Mouse (Mus musculus): ENCODE measurements around the gene Tmem62.
"Not testable (repeated sequence)": the region's sequence is repeated elsewhere in the genome, so short reads cannot be mapped to it uniquely, and the experiment has no call there.

The Tmem62 gene

GRCm38 (mm10) chr2:120998863-120999262 lies 22.0 kb downstream of the Tmem62 start:
- DNase-seq, result no peak

DNA sequence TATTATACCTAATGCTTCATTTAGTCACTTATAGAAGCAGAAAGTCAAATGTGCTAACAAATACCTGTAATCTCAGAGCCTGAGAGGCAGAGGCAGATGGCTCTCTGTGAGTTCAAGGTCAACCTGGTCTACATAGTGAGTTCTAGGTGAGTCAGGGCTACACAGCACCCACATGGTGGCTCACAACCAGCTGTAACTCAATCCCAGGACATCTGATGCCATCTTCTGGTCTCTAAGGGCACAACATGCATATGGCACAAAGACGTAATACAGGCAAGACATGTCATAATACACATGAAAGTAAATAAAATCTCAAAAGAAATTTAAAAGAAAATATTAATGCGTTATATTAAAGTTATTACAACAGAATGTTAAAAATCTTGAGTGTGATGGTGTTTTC lies 26.8 kb downstream of the Tmem62 start:
- DNase-seq, result no peak

DNA sequence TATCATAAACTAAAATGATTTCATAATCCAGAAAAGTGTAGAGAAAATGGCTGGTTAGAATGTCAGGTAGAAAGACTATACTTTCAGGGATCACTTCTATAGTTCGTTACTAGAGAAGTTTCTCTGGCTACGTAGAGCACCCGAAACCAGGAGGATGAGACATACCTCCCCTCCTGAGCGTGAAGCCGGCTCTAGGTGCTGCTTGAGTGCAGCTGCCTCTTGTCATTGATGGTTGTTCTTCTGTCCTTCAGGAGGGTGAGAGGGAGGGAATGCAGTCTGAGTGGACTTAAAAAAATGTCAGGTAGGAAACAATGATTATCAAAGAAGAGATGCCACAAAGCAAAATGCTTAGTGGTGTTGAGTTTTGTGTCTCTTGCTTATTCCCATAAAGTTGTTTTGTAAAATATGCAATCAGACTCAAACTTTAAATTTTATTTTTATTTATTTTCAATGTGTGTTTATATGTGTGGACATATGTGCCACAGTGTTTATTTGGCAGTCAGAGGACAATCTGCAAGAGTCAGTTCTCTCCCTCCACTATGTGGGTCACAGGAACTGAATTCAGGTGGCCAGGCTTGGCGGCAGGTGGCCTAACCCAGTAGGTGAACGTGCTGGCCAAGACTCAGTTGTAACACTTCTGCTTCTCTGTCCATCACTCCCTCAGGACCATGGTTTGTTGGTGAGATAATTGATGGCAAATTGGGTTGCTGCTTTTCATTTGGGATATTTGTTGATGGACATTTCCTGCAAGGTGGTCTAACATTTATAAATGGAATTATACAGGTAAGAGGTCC lies 27.4 kb downstream of the Tmem62 start:
- DNase-seq, result no peak

DNA sequence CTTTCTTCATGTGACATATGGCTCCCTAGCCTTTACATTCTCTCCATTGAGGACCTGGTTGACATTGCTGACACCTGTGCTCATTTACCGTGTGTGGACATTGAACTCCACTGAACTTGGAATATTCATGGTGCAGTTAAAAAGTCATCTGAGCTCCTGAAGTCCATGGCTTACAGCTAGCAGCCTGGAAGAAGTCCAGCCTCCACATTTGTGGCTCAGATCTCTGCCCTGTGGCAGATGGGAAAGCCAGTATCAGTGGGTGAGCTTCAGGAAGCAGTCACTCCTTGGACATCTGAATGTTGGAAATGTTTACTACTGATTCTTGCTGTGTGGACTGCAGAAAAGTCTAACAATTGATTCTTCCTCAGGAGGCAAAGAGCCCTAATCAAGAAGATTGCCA lies 30.2 kb downstream of the Tmem62 start:
- peak; percentile 29 to 43 for DNase-seq

DNA sequence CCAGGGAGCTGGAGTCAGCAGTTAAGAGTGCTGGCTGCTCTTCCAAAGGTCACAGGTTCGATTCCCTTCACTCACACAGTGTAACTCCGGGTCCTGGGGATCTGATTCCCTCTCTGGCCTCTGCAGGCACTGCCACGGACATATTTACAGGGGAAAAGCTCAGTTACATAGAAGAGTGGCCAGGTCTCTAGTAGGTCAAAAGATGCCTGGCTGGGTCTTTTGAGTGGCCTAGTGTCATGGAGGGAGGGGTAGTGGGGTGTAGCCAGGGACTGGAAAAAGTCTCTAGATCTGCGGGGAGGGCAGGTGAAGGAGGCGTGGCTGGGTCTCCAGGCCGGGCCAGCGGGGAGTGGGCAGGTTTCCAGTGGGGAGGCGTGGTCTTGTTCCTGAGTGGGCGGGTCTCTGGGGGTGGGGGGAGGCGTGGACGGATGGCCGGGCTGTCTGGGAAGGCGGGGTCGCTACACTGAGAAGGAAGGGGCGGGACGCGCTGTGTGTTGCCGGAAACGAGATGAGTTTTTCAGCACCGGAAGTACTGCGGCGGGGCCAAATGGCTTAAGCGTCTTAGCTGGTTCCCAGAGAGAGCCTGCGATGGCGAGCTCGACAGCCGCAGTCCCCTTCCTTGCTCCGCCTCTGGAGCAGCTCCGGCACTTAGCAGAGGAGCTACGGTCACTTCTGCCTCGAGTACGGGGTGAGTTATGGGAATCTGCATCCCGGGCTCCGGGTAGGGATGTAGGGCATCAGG lies 31.3 kb downstream of the Tmem62 start, which contains the start of gene Ccndbp1:
Ccndbp1 (plus strand) TSS at position 479 of the 739 bp plus-strand sequence.
- DNase-seq, result peak; percentile 97 to 98

DNA sequence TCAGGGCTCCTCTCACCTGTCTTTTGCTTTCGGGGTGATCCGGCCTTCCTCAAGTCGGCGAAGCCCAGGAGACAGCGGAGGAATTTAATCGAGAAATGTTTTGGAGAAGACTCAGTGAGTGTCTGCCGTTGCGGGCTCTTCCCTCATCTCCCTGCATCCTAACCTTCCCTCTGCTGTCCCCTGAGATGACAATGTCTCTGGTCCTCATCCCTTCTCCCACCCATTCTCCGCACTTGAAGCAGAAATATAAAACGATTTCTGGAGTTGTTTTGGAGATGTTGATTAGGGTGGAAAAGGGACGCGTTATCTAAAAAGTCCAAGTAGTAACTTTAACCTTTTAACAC lies 31.8 kb downstream of the Tmem62 start:
- DNase-seq, result no peak

DNA sequence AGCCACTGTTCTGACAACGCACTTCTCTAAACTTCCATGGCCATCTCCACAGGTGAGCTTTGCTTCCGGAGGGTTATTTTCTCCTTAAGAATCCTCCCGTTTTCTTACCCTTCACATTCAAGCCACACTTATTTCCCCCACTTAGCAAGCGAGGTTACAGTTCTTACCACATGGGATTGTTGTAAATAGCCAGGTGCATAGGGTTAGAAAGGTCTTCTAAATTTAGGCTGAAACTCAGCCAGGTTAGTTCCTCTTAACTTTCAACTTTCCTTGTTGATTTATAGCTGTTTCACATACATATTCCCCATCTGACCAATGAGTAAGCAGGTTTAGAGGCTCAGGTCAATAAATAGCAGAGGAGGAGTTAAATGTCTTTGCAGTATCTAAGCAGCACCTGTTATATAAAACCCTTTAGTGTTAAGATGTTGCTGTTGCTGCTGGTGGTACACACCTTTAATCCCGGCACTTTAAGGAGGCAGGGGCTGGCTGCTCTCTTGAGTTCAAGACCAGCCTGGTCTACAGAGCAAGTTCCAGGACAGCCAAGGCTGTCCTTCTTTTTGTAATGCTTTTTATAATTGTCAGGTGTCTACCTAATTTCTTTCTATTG lies 32.4 kb downstream of the Tmem62 start:
- no peak for DNase-seq

DNA sequence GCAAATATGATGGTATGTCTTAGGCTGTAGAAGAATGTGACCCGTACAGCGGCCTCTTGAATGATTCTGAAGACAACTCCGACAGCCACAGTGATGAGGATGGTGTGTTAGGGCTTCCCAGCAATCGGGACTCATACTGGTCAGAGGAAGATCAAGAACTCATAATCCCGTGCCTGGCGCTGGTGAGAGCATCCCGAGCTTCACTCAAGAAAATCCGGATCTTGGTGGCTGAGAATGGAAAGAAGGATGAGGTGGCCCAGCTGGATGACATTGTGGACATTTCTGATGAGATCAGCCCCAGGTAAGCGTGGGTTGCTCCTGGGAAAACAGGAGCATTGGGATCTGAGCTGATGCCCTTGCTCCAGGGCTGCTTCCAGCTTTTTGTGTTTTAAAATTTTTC lies 35.9 kb downstream of the Tmem62 start:
- no peak for DNase-seq

DNA sequence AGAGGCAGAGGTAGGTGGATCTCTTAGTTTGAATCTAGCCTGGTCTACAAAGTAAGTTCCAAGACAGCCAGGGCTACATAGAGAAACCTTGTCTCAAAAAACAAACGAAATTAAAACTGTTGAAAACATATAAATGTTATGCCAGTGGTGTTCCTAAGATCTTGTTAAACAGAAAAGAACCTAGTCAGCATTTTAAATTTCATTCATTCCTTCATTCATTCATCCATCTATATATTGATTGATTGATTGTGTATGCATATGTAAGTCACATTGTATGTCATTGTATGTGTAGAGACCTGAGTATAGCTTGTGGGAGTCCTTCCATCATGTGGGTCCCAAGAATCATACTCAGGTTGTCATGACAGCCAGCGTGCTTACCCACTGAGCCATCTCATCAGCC lies 38.7 kb downstream of the Tmem62 start:
- no peak for DNase-seq

DNA sequence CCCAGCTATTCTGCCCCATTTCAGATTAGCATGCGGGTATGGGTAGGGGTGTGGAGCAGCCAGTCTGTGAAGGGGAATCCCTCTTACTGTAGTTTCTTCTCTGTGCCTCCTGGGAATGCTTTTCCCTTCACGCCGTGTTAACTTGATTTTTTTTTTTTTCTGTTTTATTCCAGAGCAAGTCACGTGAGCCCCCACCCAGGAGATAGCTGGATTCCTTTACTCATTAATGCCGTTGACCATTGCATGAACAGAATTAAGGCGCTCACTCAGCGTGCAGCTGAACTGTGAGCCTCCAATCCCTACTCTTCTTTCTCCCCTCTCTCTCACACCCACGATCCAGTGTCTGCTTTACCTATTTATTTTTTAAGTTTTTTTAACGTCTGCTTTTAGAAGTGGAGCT lies 39.4 kb downstream of the Tmem62 start:
- peak; percentile 69 to 77 for DNase-seq

GRCm38 (mm10) chr2:121017151-121017550 lies 40.3 kb downstream of the Tmem62 start:
- no peak for DNase-seq

GRCm38 (mm10) chr2:121022918-121023317 lies 46.1 kb downstream of the Tmem62 start:
- DNase-seq, result peak; percentile 42 to 43

- DNase-seq, result no peak
Observed at GRCm38 (mm10) chr2:121036733-121037341, 60.0 kb downstream of the Tmem62 start, which contains the start of gene Epb42. Gene Epb42, minus strand, starts transcription at chr2:121037072.

- not testable (repeated sequence) for DNase-seq
Observed at GRCm38 (mm10) chr2:121038851-121039250, 62.0 kb downstream of the Tmem62 start.

DNA sequence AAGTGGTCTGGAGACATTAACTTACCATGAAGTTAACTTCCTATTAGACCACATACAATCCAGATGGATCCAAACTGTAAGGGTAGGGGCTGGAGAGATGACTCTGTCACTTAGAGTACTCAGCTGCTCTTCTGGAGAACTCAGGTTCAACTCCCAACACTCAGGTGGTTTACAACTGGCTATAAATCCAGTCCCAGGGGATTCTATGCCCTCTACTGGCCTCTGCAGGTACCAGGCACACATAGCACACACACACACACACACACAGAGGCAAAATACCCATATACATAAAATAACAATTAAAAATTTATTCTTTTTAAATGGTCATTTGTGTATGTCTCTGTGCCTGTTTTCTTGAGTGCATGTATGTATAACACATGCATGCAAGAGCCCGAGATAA lies 62.6 kb downstream of the Tmem62 start:
- no peak for DNase-seq

DNA sequence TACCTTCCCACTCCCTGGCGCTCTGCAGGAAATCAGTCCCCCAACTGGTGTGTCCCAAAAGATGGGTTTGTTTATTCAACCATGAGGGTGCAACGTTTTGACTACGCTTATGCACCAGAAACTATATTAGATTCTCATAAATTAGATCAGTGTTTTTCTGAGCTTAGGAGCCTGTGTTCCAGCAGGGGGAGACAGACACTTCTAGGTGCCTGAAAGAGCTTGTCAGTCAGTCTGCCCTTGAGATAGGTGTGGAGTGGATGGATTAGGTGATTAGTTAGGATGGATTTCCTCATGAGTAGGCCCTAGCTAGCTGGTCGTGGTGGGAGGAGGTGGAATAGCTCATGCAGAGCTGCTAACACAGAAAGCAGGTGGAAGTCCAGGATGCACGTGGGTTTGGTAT lies 64.3 kb downstream of the Tmem62 start:
- peak; percentile 58 to 72 for DNase-seq

GRCm38 (mm10) chr2:121045653-121046052 lies 68.8 kb downstream of the Tmem62 start:
- DNase-seq, result no peak

- no peak for DNase-seq
Observed at GRCm38 (mm10) chr2:121052176-121052575, 75.4 kb downstream of the Tmem62 start.

DNA sequence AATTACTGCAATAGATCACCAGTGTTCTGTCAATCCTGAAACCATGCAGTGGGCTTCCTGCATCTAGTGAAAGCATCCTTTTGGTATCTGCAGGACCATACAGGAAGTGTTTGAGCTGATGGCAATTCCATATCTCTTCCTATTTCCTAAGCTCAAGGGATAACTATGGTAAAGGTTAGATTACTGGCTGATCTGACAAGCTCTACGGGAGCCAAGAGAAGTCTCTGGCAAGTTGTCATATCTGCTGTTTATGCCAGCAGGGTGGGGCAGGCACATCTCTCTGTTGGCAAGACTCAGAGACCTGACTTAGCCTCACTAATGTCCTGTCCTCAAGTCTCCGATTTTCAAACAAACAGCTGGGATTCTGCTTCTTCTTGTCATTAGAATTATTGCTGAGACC lies 77.2 kb downstream of the Tmem62 start:
- no peak for DNase-seq

GRCm38 (mm10) chr2:121055915-121056314 lies 79.1 kb downstream of the Tmem62 start:
- no peak for DNase-seq
